Mouse (Mus musculus) CD4-positive, CD25-positive, alpha-beta regulatory T cell (primary cell): Measurements from ENCODE around the gene Mep1a. TPM values are rescaled to one million over a fixed set of nuclear protein-coding genes. Genes with fewer than 3 reads are reported as not detected.

Source experiments
- polyA plus RNA-seq: library from polyadenylated mRNA; unstranded; fragments of 100-300 nt; shearing (Covaris generic); gene quantifications from one replicate; pipeline ENCODE4 v1.2.1, GENCODE M21; 2017

Gene Mep1a
- polyA plus RNA-seq = not detected

DNA sequence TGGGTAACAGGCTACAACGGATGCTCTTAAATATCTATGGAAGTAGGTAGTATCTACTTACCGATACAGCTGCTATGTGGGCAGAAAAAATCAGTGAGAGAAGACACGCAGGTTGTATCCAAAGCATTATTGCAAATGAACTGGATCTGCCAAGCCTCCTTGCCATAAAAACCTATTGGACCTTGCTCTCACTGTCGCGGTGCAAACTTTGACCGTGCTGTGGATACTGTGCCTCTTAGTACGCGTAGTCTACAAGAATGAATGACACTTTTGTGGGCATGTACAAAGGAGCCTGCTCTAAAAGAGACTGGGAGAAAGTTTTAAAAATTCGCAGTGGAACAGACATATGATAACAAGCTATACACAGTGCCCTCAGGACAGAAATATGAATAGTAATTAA, at the start of gene Mep1a:
Mep1a (minus strand) TSS at position 221 of the 400 bp plus-strand sequence.

DNA sequence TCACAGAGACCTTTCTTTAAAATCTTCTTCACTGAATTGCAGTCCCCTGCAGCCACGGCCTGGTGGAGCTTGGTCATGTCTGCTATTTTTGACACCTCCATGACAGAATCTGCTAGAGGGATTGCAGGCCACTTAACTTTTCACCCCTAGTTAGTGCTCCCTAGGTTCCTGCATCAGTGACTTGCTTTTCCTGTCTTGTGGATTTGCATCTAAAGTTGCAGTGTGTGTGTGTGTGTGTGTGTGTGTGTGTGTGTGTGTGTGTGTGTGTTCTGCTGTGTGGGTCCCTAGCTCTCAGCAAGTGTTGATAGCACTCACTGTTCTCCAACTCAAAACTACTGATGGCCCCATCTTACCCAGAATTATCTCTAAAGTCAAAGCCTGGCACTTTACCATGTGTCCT, 40.9 kb upstream of the Mep1a start, which contains the start of gene Ankrd66:
Ankrd66 (minus strand) TSS at position 101 of the 400 bp plus-strand sequence.

Other genes starting within 250 kb of the Mep1a start
- gene Adgrf1, start 232.5 kb downstream of the Mep1a start, polyA plus RNA-seq = not detected
- gene Adgrf5, start 142.4 kb downstream of the Mep1a start, polyA plus RNA-seq = 0.07 TPM
- gene Ankrd66, start 40.8 kb upstream of the Mep1a start, polyA plus RNA-seq = not detected
- gene Pla2g7, start 65.3 kb upstream of the Mep1a start, polyA plus RNA-seq = 0.62 TPM
- not detected for gene Tdrd6, start 127.5 kb upstream of the Mep1a start, polyA plus RNA-seq
- gene Slc25a27, start 164.4 kb upstream of the Mep1a start, polyA plus RNA-seq = 14.8 TPM
- 0.93 TPM for gene Cyp39a1, start 164.6 kb upstream of the Mep1a start, polyA plus RNA-seq